26 mouse cellular contexts compared by ENCODE assay signal in the genomic region with DNA sequence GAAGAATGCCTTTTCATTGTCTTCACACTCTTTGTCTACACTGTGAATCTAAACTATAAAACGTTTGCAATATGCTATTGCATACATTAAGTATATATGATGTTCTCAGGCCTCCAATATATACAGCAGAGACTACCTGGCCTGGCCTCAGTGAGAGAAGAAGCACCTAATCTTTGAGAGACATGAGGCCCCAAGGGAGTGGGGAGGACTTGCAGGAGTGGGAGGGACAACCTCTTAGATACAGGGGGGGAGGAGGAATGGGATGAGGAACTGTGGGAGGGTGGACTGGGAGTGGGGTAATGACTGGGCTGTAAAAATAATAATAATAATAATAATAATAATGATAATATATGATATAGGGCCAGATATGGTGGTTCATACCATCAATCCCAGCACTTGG.
"Had no signal": no experiment of that assay in that cellular context is flagged by ENCODE, and none has a peak within 500 bp of the region (broad histone marks: within the 10 kb centered on the region; RNA-seq: fewer than 3 reads in every experiment).

No protein-coding gene starts in this region.

- H3K4me3 ChIP-seq: gastrocnemius, adult 2 months; heart, adult 2 months; heart, embryonic 13.5 days; heart, embryonic 15.5 days; hindbrain, embryonic 10.5 days; hindbrain, embryonic 13.5 days; hindbrain, embryonic 15.5 days; kidney, embryonic 15.5 days; limb, embryonic 13.5 days; limb, embryonic 15.5 days had no signal

- H3K4me1 ChIP-seq: heart, embryonic 13.5 days; heart, embryonic 15.5 days; hindbrain, embryonic 10.5 days; hindbrain, embryonic 13.5 days; hindbrain, embryonic 15.5 days; kidney, embryonic 15.5 days; limb, embryonic 13.5 days; limb, embryonic 15.5 days had no signal

- H3K27ac ChIP-seq: gastrocnemius, adult 2 months; heart, adult 2 months; heart, embryonic 13.5 days; heart, embryonic 15.5 days; hindbrain, embryonic 10.5 days; hindbrain, embryonic 13.5 days; hindbrain, embryonic 15.5 days; hindbrain, postnatal 0 days; kidney, embryonic 15.5 days; kidney, postnatal 0 days; limb, embryonic 13.5 days; limb, embryonic 15.5 days had no signal

- ATAC-seq: forebrain, embryonic 16.5 days; hindbrain, postnatal 0 days; intestine, embryonic 16.5 days had no signal

- H3K4me2 ChIP-seq: heart, embryonic 11.5 days; heart, embryonic 13.5 days; heart, embryonic 15.5 days; hindbrain, embryonic 13.5 days; hindbrain, embryonic 15.5 days; kidney, embryonic 15.5 days; limb, embryonic 13.5 days; limb, embryonic 15.5 days had no signal

- H3K9me3 ChIP-seq: heart, embryonic 13.5 days; heart, embryonic 15.5 days; hindbrain, embryonic 10.5 days; hindbrain, embryonic 13.5 days; hindbrain, embryonic 15.5 days; kidney, embryonic 15.5 days; limb, embryonic 13.5 days; limb, embryonic 15.5 days had no signal

- H3K27me3 ChIP-seq: heart, embryonic 13.5 days; heart, embryonic 15.5 days; hindbrain, embryonic 13.5 days; hindbrain, embryonic 15.5 days; kidney, embryonic 15.5 days; limb, embryonic 13.5 days; limb, embryonic 15.5 days had no signal

- H3K9ac ChIP-seq: heart, embryonic 13.5 days; heart, embryonic 15.5 days; hindbrain, embryonic 13.5 days; hindbrain, embryonic 15.5 days; kidney, embryonic 15.5 days; limb, embryonic 13.5 days; limb, embryonic 15.5 days had no signal

- H3K36me3 ChIP-seq: heart, embryonic 13.5 days; heart, embryonic 15.5 days; hindbrain, embryonic 10.5 days; hindbrain, embryonic 13.5 days; hindbrain, embryonic 15.5 days; kidney, embryonic 15.5 days; limb, embryonic 13.5 days; limb, embryonic 15.5 days had no signal

- DNase-seq: gastrocnemius, adult 2 months; gastrocnemius, postnatal 10 days; gastrocnemius, postnatal 25 days; heart, adult 2 months; heart, postnatal 4 days; kidney, adult 11 months; kidney, adult 2 months; kidney, adult 9 months; kidney, postnatal 14 days; kidney, postnatal 36 days; layer of hippocampus, adult 9-11 months; layer of hippocampus, postnatal 36 days; left cerebral cortex, postnatal 4 days had no signal
